Mouse (Mus musculus) lung, postnatal 0 days (tissue): ENCODE results near the gene Dpy30.

ENCODE experiments used
- CTCF ChIP-seq: IDR thresholded peaks from 2 replicates; pipeline ENCODE4 v1.5.1; 2016; ENCODE audit warnings: antibody characterized with exemption, mild to moderate bottlenecking
- EP300 ChIP-seq: IDR thresholded peaks from 2 replicates; pipeline ENCODE4 v1.6.1; 2016; ENCODE audit warnings: antibody characterized with exemption, mild to moderate bottlenecking, control low read depth

DNA sequence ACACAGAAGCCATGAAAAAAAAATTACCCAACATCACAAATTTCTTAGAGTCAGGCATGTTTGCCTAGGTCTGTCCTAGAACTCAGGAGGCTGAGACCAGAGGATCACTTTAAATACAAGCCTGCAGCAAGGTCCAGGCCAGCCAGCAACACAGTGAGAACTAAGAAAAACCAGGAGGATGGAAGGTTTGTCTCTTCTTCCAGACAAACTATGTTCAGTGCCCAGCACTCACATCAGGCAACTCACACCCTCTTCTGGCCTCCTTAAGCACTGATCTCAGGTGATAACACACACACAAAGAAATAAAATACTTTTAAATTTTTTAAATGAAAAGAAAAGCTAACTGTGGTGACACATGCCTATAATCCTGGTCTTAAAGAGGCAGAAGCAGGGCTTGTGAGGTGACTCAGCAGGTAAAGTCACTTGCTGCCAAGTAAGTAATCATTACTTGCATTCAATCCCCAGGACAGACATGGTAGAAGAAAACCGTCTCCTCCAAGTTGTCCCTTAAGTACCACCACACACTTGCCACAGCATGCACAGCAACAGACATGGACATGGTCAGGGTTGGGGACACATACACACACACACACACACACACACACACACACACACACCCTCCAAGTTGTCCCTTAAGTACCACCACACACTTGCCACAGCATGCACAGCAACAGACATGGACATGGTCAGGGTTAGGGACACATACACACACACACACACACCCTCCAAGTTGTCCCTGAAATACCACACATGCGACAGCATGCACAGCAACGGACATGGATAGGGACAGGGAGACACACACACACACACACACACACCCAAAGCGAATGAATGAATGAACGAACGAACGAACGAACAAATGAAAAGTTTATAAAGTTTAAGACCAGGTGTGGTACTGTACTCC, 44.5 kb downstream of the Dpy30 start:
- TF ChIP-seq CTCF (no peak), EP300 (no peak)
